Mouse (Mus musculus) liver, embryonic 14.5 days (tissue): ENCODE measurements around the gene Parp11. TPM values are rescaled to one million over a fixed set of nuclear protein-coding genes. Genes with fewer than 3 reads are reported as not detected.

Source experiments
- ATAC-seq: fragments of 200-750 bp; cut with Nextera tagmentation; 2 replicates; pipeline ENCODE4 v1.8.0; 2017; ENCODE audit warnings: moderate number of reproducible peaks, mild to moderate bottlenecking, moderate library complexity; ENCODE audit not compliant: insufficient read depth
- DNase-seq, 3 experiments: peaks; one replicate each; pipeline ENCODE4 v3.0.0-alpha.2; 2012 to 2013; ENCODE audit warnings: low read depth in 3 of 3, low spot score in 3 of 3
- H3K27ac ChIP-seq: fragments of 300-500 bp; sonication (generic); 2 replicates; pipeline ENCODE4 v1.5.1; 2014; ENCODE audit warnings: moderate library complexity, mild to moderate bottlenecking, control low read depth, inconsistent platforms
- H3K27me3 ChIP-seq: fragments of 300-500 bp; sonication (generic); 2 replicates; pipeline ENCODE4 v1.6.1; 2014; ENCODE audit warnings: mild to moderate bottlenecking, low read length, moderate library complexity; ENCODE audit not compliant: control insufficient read depth, insufficient read depth
- H3K36me3 ChIP-seq: fragments of 300-500 bp; sonication (generic); replicated peaks from 2 replicates; pipeline ENCODE4 v1.6.1; 2014; ENCODE audit warnings: low read depth; ENCODE audit not compliant: control insufficient read depth, insufficient read depth
- H3K4me1 ChIP-seq, 2 experiments: fragments of 200-500 bp in 1 of 2; fragments of 300-500 bp in 1 of 2; sonication (generic) in 1 of 2; replicated peaks; 2 replicates each; pipeline ENCODE4 v1.6.1; 2012 to 2014; ENCODE audit warnings: antibody characterized with exemption in 1 of 2, inconsistent platforms in 1 of 2, low read length in 1 of 2; ENCODE audit not compliant: control insufficient read depth in 2 of 2, insufficient read depth in 2 of 2
- H3K4me2 ChIP-seq: fragments of 300-500 bp; sonication (generic); 2 replicates; pipeline ENCODE4 v1.6.1; 2014; ENCODE audit warnings: low read depth, mild to moderate bottlenecking, control low read depth, moderate library complexity
- H3K4me3 ChIP-seq, 2 experiments: fragments of 200-500 bp in 1 of 2; fragments of 300-500 bp in 1 of 2; sonication (generic) in 1 of 2; 2 replicates each; pipeline ENCODE4 v1.5.1; 2012 to 2014; ENCODE audit warnings: low read depth in 2 of 2, low read length in 2 of 2, mild to moderate bottlenecking in 2 of 2, control low read depth in 1 of 2, inconsistent platforms in 1 of 2, moderate library complexity in 1 of 2; ENCODE audit not compliant: insufficient read depth in 1 of 2
- H3K9ac ChIP-seq: fragments of 300-500 bp; sonication (generic); replicated peaks from 2 replicates; pipeline ENCODE4 v1.6.1; 2014; ENCODE audit warnings: mild to moderate bottlenecking, control low read depth, moderate library complexity
- H3K9me3 ChIP-seq: fragments of 300-500 bp; sonication (generic); 2 replicates; pipeline ENCODE4 v1.6.1; 2016; ENCODE audit warnings: low read length, mixed read lengths; ENCODE audit not compliant: control insufficient read depth
- CTCF ChIP-seq: IDR thresholded peaks from 2 replicates; pipeline ENCODE4 v1.5.1; 2016; ENCODE audit warnings: antibody characterized with exemption, low read depth, control low read depth
- EP300 ChIP-seq: IDR thresholded peaks from 2 replicates; pipeline ENCODE4 v1.6.1; 2016; ENCODE audit warnings: antibody characterized with exemption, low read depth
- WGBS: fragments of 180-500 bp; shearing (Covaris S2); extraction: QIAGEN DNeasy Blood & Tissue Kit; methylation state at CpG from one replicate; pipeline ENCODE4 v1.1.7; 2014; ENCODE audit not compliant: insufficient replicate concordance; 5-methylcytosine and 5-hydroxymethylcytosine counted together
- polyA plus RNA-seq, 2 experiments: library from polyadenylated mRNA; depleted of rRNA in 1 of 2; stranded (reverse) in 1 of 2; unstranded in 1 of 2; fragments of >200 nt; fragmentation: Nextera tagmentation in 1 of 2; extraction: Ambion mirVana in 1 of 2; gene quantifications; 2 replicates each; pipeline versions ENCODE4 v1.2.1 to v1.2.3; 2012 to 2014

Gene Parp11
- polyA plus RNA-seq, 2 experiments, result 5.0 to 5.7 TPM

- Histone ChIP-seq H3K4me1 (0 out of 4 replicates have a peak, but pooled peaks cover 0 to 3% of the 10 kb centered on the region in 2 experiments), H3K4me2 (no peak overlapping the region), H3K36me3 (no peaks in the 10 kb centered on the region), H3K27me3 (no peaks in the 10 kb centered on the region), H3K27ac (no peak overlapping the region), H3K9ac (no peak overlapping the region), H3K4me3 (no peak overlapping the region), H3K9me3 (no peaks in the 10 kb centered on the region)
- TF ChIP-seq CTCF (no peak), EP300 (no peak)
- WGBS, result 4% methylated on average over 4 of the region's 4 CpGs
- peak in 1 of 3 experiments; percentile 11 for DNase-seq
- no peak for ATAC-seq
Observed at GRCm38 (mm10) chr6:127472078-127472477, 25.4 kb downstream of the Parp11 start.

DNA sequence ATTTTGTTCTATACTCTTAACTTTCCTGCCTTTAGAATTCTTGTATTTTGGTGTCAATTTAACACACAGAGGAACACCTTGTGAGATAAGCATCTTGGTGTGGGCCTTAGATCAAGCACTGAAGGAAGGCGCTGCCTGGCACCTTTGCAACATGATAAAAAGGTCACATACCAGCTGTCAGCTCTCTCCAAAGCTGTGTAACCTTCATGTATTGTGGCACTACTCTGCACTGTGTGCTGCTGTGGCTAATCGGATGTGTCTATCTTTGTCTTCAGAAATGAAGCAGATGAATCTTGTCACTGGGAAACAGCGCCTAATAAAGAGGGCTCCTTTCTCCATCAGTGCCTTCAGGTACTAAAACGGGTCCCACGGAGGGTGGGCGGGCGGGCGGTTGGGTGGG, 27.3 kb downstream of the Parp11 start:
- H3K4me2 ChIP-seq, result no peak overlapping the region
- H3K27me3 ChIP-seq, result no peaks in the 10 kb centered on the region
- H3K9ac ChIP-seq, result no peak overlapping the region
- no peak overlapping the region for H3K27ac ChIP-seq
- ATAC-seq (no peak), DNase-seq (no peak)
- H3K4me1 ChIP-seq, result 0 out of 4 replicates have a peak, but pooled peaks cover 0 to 3% of the 10 kb centered on the region in 2 experiments
- no peaks in the 10 kb centered on the region for H3K9me3 ChIP-seq
- no peaks in the 10 kb centered on the region for H3K36me3 ChIP-seq
- no peak for TF ChIP-seq CTCF
- no peak for TF ChIP-seq EP300
- WGBS, result 81% methylated on average over 8 of the region's 8 CpGs
- H3K4me3 ChIP-seq, result no peak overlapping the region

- Histone ChIP-seq H3K36me3 (no peaks in the 10 kb centered on the region), H3K9ac (no peak overlapping the region), H3K27me3 (no peaks in the 10 kb centered on the region), H3K9me3 (no peaks in the 10 kb centered on the region), H3K4me2 (no peak overlapping the region), H3K4me3 (no peak overlapping the region), H3K4me1 (0 out of 4 replicates have a peak, but pooled peaks cover 0 to 3% of the 10 kb centered on the region in 2 experiments), H3K27ac (no peak overlapping the region)
- no peak for ATAC-seq
- TF ChIP-seq CTCF (no peak), EP300 (no peak)
- 78% methylated on average over 3 of the region's 3 CpGs for WGBS
- DNase-seq, result no peak
Observed at GRCm38 (mm10) chr6:127475231-127475630, 28.6 kb downstream of the Parp11 start.

- Histone ChIP-seq H3K27me3 (no peaks in the 10 kb centered on the region), H3K27ac (no peak overlapping the region), H3K4me2 (no peak overlapping the region), H3K4me3 (no peak overlapping the region), H3K4me1 (no peaks in the 10 kb centered on the region), H3K9ac (no peak overlapping the region), H3K9me3 (no peaks in the 10 kb centered on the region), H3K36me3 (no peaks in the 10 kb centered on the region)
- WGBS, result 62% methylated on average over 6 of the region's 6 CpGs
- no peak for ATAC-seq
- no peak for DNase-seq
- TF ChIP-seq CTCF (no peak), EP300 (no peak)
Observed at GRCm38 (mm10) chr6:127491046-127491445, 44.4 kb downstream of the Parp11 start.

- no peak for TF ChIP-seq EP300
- TF ChIP-seq CTCF, result no peak
- 41% methylated on average over 4 of the region's 4 CpGs for WGBS
- Histone ChIP-seq H3K36me3 (no peaks in the 10 kb centered on the region), H3K9me3 (no peaks in the 10 kb centered on the region), H3K27me3 (no peaks in the 10 kb centered on the region), H3K4me3 (no peak overlapping the region), H3K4me2 (no peak overlapping the region), H3K4me1 (no peaks in the 10 kb centered on the region), H3K9ac (no peak overlapping the region), H3K27ac (no peak overlapping the region)
- no peak for ATAC-seq
- no peak for DNase-seq
Observed at GRCm38 (mm10) chr6:127492561-127492960, 45.9 kb downstream of the Parp11 start.
